Comparison of ENCODE assay signal across 8 mouse cellular contexts in the genomic region with DNA sequence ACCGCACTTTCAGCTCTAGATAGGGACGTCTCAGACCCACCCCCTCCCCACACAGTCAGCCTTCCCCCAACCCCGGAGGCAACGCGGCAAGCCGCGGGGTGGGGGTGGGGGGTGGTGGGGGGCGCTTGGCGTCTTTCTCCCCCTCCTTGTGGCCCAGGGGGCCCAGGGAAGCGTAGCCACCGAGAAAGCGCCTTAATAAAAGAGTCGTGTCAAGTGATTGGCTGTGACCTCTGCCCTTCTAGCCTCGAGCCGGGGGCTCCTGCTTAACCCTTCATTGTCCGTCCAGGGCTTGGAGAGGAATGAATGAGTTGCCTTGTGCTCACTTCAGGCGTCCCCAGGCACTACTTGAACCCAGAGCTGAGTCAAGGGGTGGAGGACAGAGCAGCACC. TPM values are rescaled to one million over a fixed set of nuclear protein-coding genes. Genes with fewer than 3 reads are reported as not detected.
DNase-seq lines count a peak whose midpoint lies in the region; ATAC-seq lines count a peak whose summit lies in the region.

No protein-coding gene starts in this region.

- no peak overlapping the region; the same call in 1 of the 2 replicates for H3K9ac ChIP-seq in liver, embryonic 11.5 days (ENCODE audit: low read depth, low read length)
- H3K9ac ChIP-seq in forebrain, embryonic 13.5 days: peak overlapping the region; percentile 61
- H3K9ac ChIP-seq in liver, embryonic 13.5 days: no peak overlapping the region
- no peak overlapping the region for H3K9ac ChIP-seq in stomach, embryonic 15.5 days

- peaks cover 84% of the 10 kb centered on the region for H3K27me3 ChIP-seq in liver, embryonic 11.5 days (replicated peaks; ENCODE audit: control insufficient read depth, insufficient read depth, low read length)
- 0 out of 2 replicates have a peak, but pooled peaks cover 4% of the 10 kb centered on the region for H3K27me3 ChIP-seq in forebrain, embryonic 13.5 days
- H3K27me3 ChIP-seq in liver, embryonic 13.5 days: peaks cover 87% of the 10 kb centered on the region
- peaks cover 23% of the 10 kb centered on the region for H3K27me3 ChIP-seq in stomach, embryonic 15.5 days (replicated peaks)

- DNase-seq in liver, embryonic 11.5 days (ENCODE audit: low spot score): no peak
- DNase-seq in liver: no peak
- no peak for DNase-seq in liver, embryonic 13.5 days
- no peak for DNase-seq in spleen, postnatal 4 days (ENCODE audit: low spot score in 2 of 2)
- DNase-seq in gastrocnemius, adult 8-10 months (ENCODE audit: low spot score in 2 of 2): no peak

- peaks cover 45% of the 10 kb centered on the region for H3K4me1 ChIP-seq in liver, embryonic 11.5 days (replicated peaks; ENCODE audit: control insufficient read depth, insufficient read depth, low read length)
- peaks cover 73% of the 10 kb centered on the region for H3K4me1 ChIP-seq in forebrain, embryonic 13.5 days
- peaks cover 38% of the 10 kb centered on the region for H3K4me1 ChIP-seq in liver, embryonic 13.5 days (replicated peaks)
- H3K4me1 ChIP-seq in stomach, embryonic 15.5 days: peaks cover 48% of the 10 kb centered on the region

- peak overlapping the region; percentile 26 for H3K4me3 ChIP-seq in liver, embryonic 11.5 days (ENCODE audit: low read depth, low read length)
- H3K4me3 ChIP-seq in forebrain, embryonic 13.5 days: peak overlapping the region; percentile 36
- peak overlapping the region; percentile 22; the same call in 1 of the 2 replicates for H3K4me3 ChIP-seq in liver, embryonic 13.5 days (replicated peaks)
- H3K4me3 ChIP-seq in stomach, embryonic 15.5 days (replicated peaks): peak overlapping the region; percentile 29

- peak overlapping the region; percentile 63 for H3K4me2 ChIP-seq in liver, embryonic 11.5 days
- H3K4me2 ChIP-seq in forebrain, embryonic 13.5 days: peak overlapping the region; percentile 69
- peak overlapping the region; percentile 50 for H3K4me2 ChIP-seq in liver, embryonic 13.5 days
- peak overlapping the region; percentile 63 for H3K4me2 ChIP-seq in stomach, embryonic 15.5 days

- ATAC-seq in liver, embryonic 11.5 days (replicated peaks; ENCODE audit: low FRiP score): no peak
- no peak for ATAC-seq in forebrain, embryonic 13.5 days
- ATAC-seq in liver, embryonic 13.5 days (ENCODE audit: low read depth): no peak
- no peak for ATAC-seq in stomach, embryonic 15.5 days (ENCODE audit: insufficient read depth, low FRiP score, low read depth)
- no peak for ATAC-seq in monocyte, adult 5-6 weeks (replicated peaks; ENCODE audit: insufficient number of reproducible peaks, low FRiP score, low TSS enrichment, poor library complexity, severe bottlenecking)

- WGBS in liver, embryonic 11.5 days: 3% methylated on average over 17 of the region's 17 CpGs
- WGBS in forebrain, embryonic 13.5 days: under 1% methylated on average over 17 of the region's 17 CpGs
- 0% methylated on average over 15 of the region's 17 CpGs for WGBS in liver, embryonic 13.5 days (ENCODE audit: insufficient replicate concordance)
- 1% methylated on average over 16 of the region's 17 CpGs for WGBS in stomach, embryonic 15.5 days

- no peaks in the 10 kb centered on the region; the same call in 1 of the 2 replicates for H3K9me3 ChIP-seq in liver, embryonic 11.5 days (ENCODE audit: control insufficient read depth, low read length)
- no peaks in the 10 kb centered on the region for H3K9me3 ChIP-seq in forebrain, embryonic 13.5 days (replicated peaks)
- H3K9me3 ChIP-seq in liver, embryonic 13.5 days (replicated peaks): no peaks in the 10 kb centered on the region
- no peaks in the 10 kb centered on the region for H3K9me3 ChIP-seq in stomach, embryonic 15.5 days

- H3K36me3 ChIP-seq in liver, embryonic 11.5 days (ENCODE audit: control insufficient read depth, insufficient read depth, low read length): no peaks in the 10 kb centered on the region
- H3K36me3 ChIP-seq in forebrain, embryonic 13.5 days (ENCODE audit: poor library complexity, severe bottlenecking): 0 out of 2 replicates have a peak, but pooled peaks cover 9% of the 10 kb centered on the region
- peaks cover 3% of the 10 kb centered on the region for H3K36me3 ChIP-seq in liver, embryonic 13.5 days
- H3K36me3 ChIP-seq in stomach, embryonic 15.5 days: no peaks in the 10 kb centered on the region

- no peak overlapping the region for H3K27ac ChIP-seq in liver, embryonic 11.5 days (ENCODE audit: low read depth, low read length)
- no peak overlapping the region for H3K27ac ChIP-seq in forebrain, embryonic 13.5 days
- no peak overlapping the region for H3K27ac ChIP-seq in liver, embryonic 13.5 days
- no peak overlapping the region for H3K27ac ChIP-seq in stomach, embryonic 15.5 days

RNA-seq across cellular contexts. Expression of gene Crabp2, which starts 0.7 kb away (rescaled TPM):
- 24.9 and 29.9 TPM in 2 replicates for polyA plus RNA-seq in liver, embryonic 11.5 days (2014; fragmentation: Nextera tagmentation; extraction: Ambion mirVana)
- polyA plus RNA-seq in forebrain, embryonic 13.5 days (2015; fragmentation: Nextera tagmentation; extraction: Ambion mirVana): 67.1 and 89.5 TPM in 2 replicates
- polyA plus RNA-seq in liver, embryonic 13.5 days (2015; fragmentation: Nextera tagmentation; extraction: Ambion mirVana): 2.2 and 2.3 TPM in 2 replicates
- 17.2 and 20.0 TPM in 2 replicates for polyA plus RNA-seq in stomach, embryonic 15.5 days (2015; fragmentation: Nextera tagmentation; extraction: Ambion mirVana)
- total RNA-seq in gastrocnemius, adult 8-10 months (2022): not detected
- not detected in 3 replicates for total RNA-seq in monocyte, adult 5-6 weeks (2017)

RNA-seq across cellular contexts. Expression of gene Rrnad1, which starts 17.3 kb away (rescaled TPM):
- 17.5 and 18.8 TPM in 2 replicates for polyA plus RNA-seq in liver, embryonic 11.5 days (2014; fragmentation: Nextera tagmentation; extraction: Ambion mirVana)
- 20.7 and 22.7 TPM in 2 replicates for polyA plus RNA-seq in forebrain, embryonic 13.5 days (2015; fragmentation: Nextera tagmentation; extraction: Ambion mirVana)
- polyA plus RNA-seq in liver, embryonic 13.5 days (2015; fragmentation: Nextera tagmentation; extraction: Ambion mirVana): 6.1 and 6.6 TPM in 2 replicates
- polyA plus RNA-seq in stomach, embryonic 15.5 days (2015; fragmentation: Nextera tagmentation; extraction: Ambion mirVana): 16.2 and 17.6 TPM in 2 replicates
- 1 to 10 TPM; 2.4 to 4.1 (median 3.5) TPM for total RNA-seq in gastrocnemius, adult 8-10 months (2022)
- 12.9 to 20.5 TPM (median 16.9 TPM) in 3 replicates for total RNA-seq in monocyte, adult 5-6 weeks (2017)

RNA-seq across cellular contexts. Expression of gene Isg20l2, which starts 17.7 kb away (rescaled TPM):
- 66.9 and 68.1 TPM in 2 replicates for polyA plus RNA-seq in liver, embryonic 11.5 days (2014; fragmentation: Nextera tagmentation; extraction: Ambion mirVana)
- 61.8 and 63.0 TPM in 2 replicates for polyA plus RNA-seq in forebrain, embryonic 13.5 days (2015; fragmentation: Nextera tagmentation; extraction: Ambion mirVana)
- polyA plus RNA-seq in liver, embryonic 13.5 days (2015; fragmentation: Nextera tagmentation; extraction: Ambion mirVana): 31.1 and 38.3 TPM in 2 replicates
- polyA plus RNA-seq in stomach, embryonic 15.5 days (2015; fragmentation: Nextera tagmentation; extraction: Ambion mirVana): 45.8 and 48.1 TPM in 2 replicates
- 1 to 10 TPM; 5.8 to 7.6 (median 7.2) TPM for total RNA-seq in gastrocnemius, adult 8-10 months (2022)
- 33.3 to 49.0 TPM (median 35.4 TPM) in 3 replicates for total RNA-seq in monocyte, adult 5-6 weeks (2017)

RNA-seq across cellular contexts. Expression of gene Nes, which starts 23.1 kb away (rescaled TPM):
- polyA plus RNA-seq in liver, embryonic 11.5 days (2014; fragmentation: Nextera tagmentation; extraction: Ambion mirVana): 4.9 and 5.8 TPM in 2 replicates
- 76.3 and 79.9 TPM in 2 replicates for polyA plus RNA-seq in forebrain, embryonic 13.5 days (2015; fragmentation: Nextera tagmentation; extraction: Ambion mirVana)
- polyA plus RNA-seq in liver, embryonic 13.5 days (2015; fragmentation: Nextera tagmentation; extraction: Ambion mirVana): 2.6 and 2.8 TPM in 2 replicates
- 18.6 and 19.1 TPM in 2 replicates for polyA plus RNA-seq in stomach, embryonic 15.5 days (2015; fragmentation: Nextera tagmentation; extraction: Ambion mirVana)
- total RNA-seq in gastrocnemius, adult 8-10 months (2022): 10 to 100 TPM in 2 of 4 experiments, 1 to 10 TPM in 2; 8.7 to 18.0 (median 12.0) TPM
- total RNA-seq in monocyte, adult 5-6 weeks (2017): 0.58 to 2.0 TPM (median 1.6 TPM) in 3 replicates

RNA-seq across cellular contexts. Expression of gene Mrpl24, which starts 28.5 kb away (rescaled TPM):
- 95.7 and 97.5 TPM in 2 replicates for polyA plus RNA-seq in liver, embryonic 11.5 days (2014; fragmentation: Nextera tagmentation; extraction: Ambion mirVana)
- polyA plus RNA-seq in forebrain, embryonic 13.5 days (2015; fragmentation: Nextera tagmentation; extraction: Ambion mirVana): 70.2 and 77.2 TPM in 2 replicates
- 48.7 and 56.5 TPM in 2 replicates for polyA plus RNA-seq in liver, embryonic 13.5 days (2015; fragmentation: Nextera tagmentation; extraction: Ambion mirVana)
- 76.4 and 78.2 TPM in 2 replicates for polyA plus RNA-seq in stomach, embryonic 15.5 days (2015; fragmentation: Nextera tagmentation; extraction: Ambion mirVana)
- total RNA-seq in gastrocnemius, adult 8-10 months (2022): 10 to 100 TPM; 40.9 to 48.1 (median 45.8) TPM
- total RNA-seq in monocyte, adult 5-6 weeks (2017): 149 to 161 TPM (median 154 TPM) in 3 replicates
